Mouse (Mus musculus): ENCODE measurements around the gene Asb4. TPM values are rescaled to one million over a fixed set of nuclear protein-coding genes. Genes with fewer than 3 reads are reported as not detected.

Asb4 gene
- total and polyA plus RNA-seq, 2 experiments from 2014 or later, result 10.5 to 16.3 TPM

GRCm38 (mm10) chr6:5470480-5471318, 87.5 kb downstream of the Asb4 start:
- WGBS, result 40% methylated on average over 10 of the region's 10 CpGs
- ATAC-seq (peak; percentile 97), DNase-seq (peak; percentile 10)
- H3K9me3 ChIP-seq (ENCODE audit: low read length), result no peaks in the 10 kb centered on the region
- no peaks in the 10 kb centered on the region for H3K36me3 ChIP-seq (ENCODE audit: insufficient read depth)
- H3K27me3 ChIP-seq (ENCODE audit: insufficient read depth, low read length), result no peaks in the 10 kb centered on the region
- no peak overlapping the region for H3K4me3 ChIP-seq (ENCODE audit: low read depth, low read length)
- H3K9ac ChIP-seq, result no peak overlapping the region
- TF ChIP-seq CTCF (IDR thresholded peaks at IDR 0.05; ENCODE audit: low read depth), result no peak
- no peaks in the 10 kb centered on the region for H3K4me1 ChIP-seq (ENCODE audit: insufficient read depth)
- no peak overlapping the region for H3K27ac ChIP-seq (ENCODE audit: low read depth, low read length)
- H3K4me2 ChIP-seq (ENCODE audit: low read depth), result no peak overlapping the region

GRCm38 (mm10) chr6:5472692-5473091, 89.5 kb downstream of the Asb4 start:
- H3K27me3 ChIP-seq (ENCODE audit: insufficient read depth, low read length), result no peaks in the 10 kb centered on the region
- H3K4me2 ChIP-seq (ENCODE audit: low read depth), result no peak overlapping the region
- 95% methylated on average over 2 of the region's 2 CpGs for WGBS
- H3K9ac ChIP-seq, result no peak overlapping the region
- H3K4me1 ChIP-seq (ENCODE audit: insufficient read depth), result no peaks in the 10 kb centered on the region
- H3K36me3 ChIP-seq (ENCODE audit: insufficient read depth), result no peaks in the 10 kb centered on the region
- no peak for TF ChIP-seq CTCF (IDR thresholded peaks at IDR 0.05; ENCODE audit: low read depth)
- no peaks in the 10 kb centered on the region for H3K9me3 ChIP-seq (ENCODE audit: low read length)
- ATAC-seq (no peak), DNase-seq (no peak)
- H3K4me3 ChIP-seq (ENCODE audit: low read depth, low read length), result no peak overlapping the region
- H3K27ac ChIP-seq (ENCODE audit: low read depth, low read length), result no peak overlapping the region

GRCm38 (mm10) chr6:5474021-5474420, 90.8 kb downstream of the Asb4 start:
- no peaks in the 10 kb centered on the region for H3K4me1 ChIP-seq (ENCODE audit: insufficient read depth)
- DNase-seq, result no peak
- H3K4me2 ChIP-seq (ENCODE audit: low read depth), result no peak overlapping the region
- no peak overlapping the region for H3K9ac ChIP-seq
- H3K27ac ChIP-seq (ENCODE audit: low read depth, low read length), result no peak overlapping the region
- no peak overlapping the region for H3K4me3 ChIP-seq (ENCODE audit: low read depth, low read length)
- H3K27me3 ChIP-seq (ENCODE audit: insufficient read depth, low read length), result no peaks in the 10 kb centered on the region
- H3K9me3 ChIP-seq (ENCODE audit: low read length), result no peaks in the 10 kb centered on the region
- no peak for ATAC-seq
- H3K36me3 ChIP-seq (ENCODE audit: insufficient read depth), result no peaks in the 10 kb centered on the region
- no peak for TF ChIP-seq CTCF (IDR thresholded peaks at IDR 0.05; ENCODE audit: low read depth)
- WGBS, result 69% methylated on average over 1 of the region's 1 CpGs

- DNase-seq, result no peak
- 88% methylated on average over 2 of the region's 2 CpGs for WGBS
- no peaks in the 10 kb centered on the region for H3K27me3 ChIP-seq (ENCODE audit: insufficient read depth, low read length)
Observed at GRCm38 (mm10) chr6:5481066-5481465, 97.9 kb downstream of the Asb4 start.

GRCm38 (mm10) chr6:5482270-5482783, 99.1 kb downstream of the Asb4 start:
- no peak overlapping the region for H3K4me3 ChIP-seq (ENCODE audit: low read depth, low read length)
- no peaks in the 10 kb centered on the region for H3K9me3 ChIP-seq (ENCODE audit: low read length)
- H3K9ac ChIP-seq, result no peak overlapping the region
- ATAC-seq, result no peak
- no peak for TF ChIP-seq CTCF (IDR thresholded peaks at IDR 0.05; ENCODE audit: low read depth)
- H3K4me2 ChIP-seq (ENCODE audit: low read depth), result no peak overlapping the region
- no peaks in the 10 kb centered on the region for H3K36me3 ChIP-seq (ENCODE audit: insufficient read depth)
- 57% methylated on average over 3 of the region's 3 CpGs for WGBS
- H3K27ac ChIP-seq (ENCODE audit: low read depth, low read length), result no peak overlapping the region
- no peaks in the 10 kb centered on the region for H3K27me3 ChIP-seq (ENCODE audit: insufficient read depth, low read length)
- no peaks in the 10 kb centered on the region for H3K4me1 ChIP-seq (ENCODE audit: insufficient read depth)
- DNase-seq, result no peak

More at GRCm38 (mm10) chr6:5481066-5481465, 97.9 kb downstream of the Asb4 start:
- no peaks in the 10 kb centered on the region for H3K36me3 ChIP-seq (ENCODE audit: insufficient read depth)
- H3K4me2 ChIP-seq (ENCODE audit: low read depth), result no peak overlapping the region
- no peaks in the 10 kb centered on the region for H3K9me3 ChIP-seq (ENCODE audit: low read length)
- no peak for TF ChIP-seq CTCF (IDR thresholded peaks at IDR 0.05; ENCODE audit: low read depth)
- no peak overlapping the region for H3K4me3 ChIP-seq (ENCODE audit: low read depth, low read length)
- no peak overlapping the region for H3K27ac ChIP-seq (ENCODE audit: low read depth, low read length)
- H3K4me1 ChIP-seq (ENCODE audit: insufficient read depth), result no peaks in the 10 kb centered on the region
- ATAC-seq, result no peak
- H3K9ac ChIP-seq, result no peak overlapping the region

Other genes starting within 250 kb of the Asb4 start
- 0.14 TPM in 1 of 2 replicates, not detected in the other for gene Pon1, start 189.4 kb upstream of the Asb4 start, total RNA-seq (2014; rRNA removed)
- gene Pon1, start 189.4 kb upstream of the Asb4 start, polyA plus RNA-seq (2015; fragmentation: Nextera tagmentation; extraction: Ambion mirVana), result 0.87 and 0.88 TPM in 2 replicates
- 1.5 and 3.9 TPM in 2 replicates for gene Pon3, start 127.1 kb upstream of the Asb4 start, total RNA-seq (2014; rRNA removed)
- gene Pon3, start 127.1 kb upstream of the Asb4 start, polyA plus RNA-seq (2015; fragmentation: Nextera tagmentation; extraction: Ambion mirVana), result 3.0 and 4.7 TPM in 2 replicates
- gene Pon2, start 84.9 kb upstream of the Asb4 start, total RNA-seq (2014; rRNA removed), result 14.7 and 16.8 TPM in 2 replicates
- gene Pon2, start 84.9 kb upstream of the Asb4 start, polyA plus RNA-seq (2015; fragmentation: Nextera tagmentation; extraction: Ambion mirVana), result 12.8 and 29.1 TPM in 2 replicates
- 1.8 and 3.2 TPM in 2 replicates for gene Pdk4, start 112.9 kb downstream of the Asb4 start, total RNA-seq (2014; rRNA removed)
- gene Pdk4, start 112.9 kb downstream of the Asb4 start, polyA plus RNA-seq (2015; fragmentation: Nextera tagmentation; extraction: Ambion mirVana), result 2.0 and 3.0 TPM in 2 replicates

Measured in forebrain, postnatal 0 days (tissue).